Mouse (Mus musculus): ENCODE data around the gene Dnmt1.

DNA sequence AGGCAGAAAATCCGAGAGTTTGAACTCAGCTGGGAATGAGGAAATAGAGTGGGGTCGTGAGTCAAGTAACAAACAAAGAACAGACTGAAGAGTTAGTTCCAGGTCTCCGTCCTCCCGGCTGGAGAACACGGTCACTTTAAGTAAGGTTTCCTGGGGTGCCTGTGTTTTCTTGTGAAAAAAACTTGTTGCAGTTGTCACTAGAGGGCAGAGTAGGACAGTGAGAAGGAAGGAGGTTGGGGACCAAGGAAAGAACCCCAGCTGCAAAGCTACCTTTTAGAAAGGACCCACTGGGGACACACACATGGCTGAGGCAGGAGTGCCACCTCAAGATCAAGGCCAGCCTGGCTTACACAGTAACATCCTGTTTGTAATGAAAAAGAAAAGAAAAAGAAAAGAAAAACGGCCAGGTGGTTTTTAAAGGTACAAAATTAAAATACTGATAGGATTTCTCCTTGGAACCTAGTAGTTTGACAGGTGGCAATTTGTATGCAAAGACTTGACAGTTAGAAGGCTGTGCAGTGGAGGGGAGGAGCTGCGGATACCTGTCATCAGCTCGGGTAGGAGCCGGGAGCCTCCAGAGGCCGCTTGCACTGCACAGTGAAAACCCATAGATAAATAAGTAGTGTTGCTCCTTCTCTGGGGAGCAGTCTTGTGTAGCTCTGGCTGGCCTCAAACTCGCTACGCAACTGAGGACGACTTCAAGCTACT lies 58.1 kb downstream of the Dnmt1 start:
- TF ChIP-seq EP300 (IDR thresholded peaks at IDR 0.05; ENCODE audit: insufficient read depth, low read depth, low read length) = no peak
- TF ChIP-seq POLR2A (IDR thresholded peaks at IDR 0.05; ENCODE audit: insufficient read depth, low read depth, low read length) = no peak
- peak; percentile 81 for TF ChIP-seq CTCF (IDR thresholded peaks at IDR 0.05)

Measured in heart, adult 2 months (tissue).